In the genomic region with DNA sequence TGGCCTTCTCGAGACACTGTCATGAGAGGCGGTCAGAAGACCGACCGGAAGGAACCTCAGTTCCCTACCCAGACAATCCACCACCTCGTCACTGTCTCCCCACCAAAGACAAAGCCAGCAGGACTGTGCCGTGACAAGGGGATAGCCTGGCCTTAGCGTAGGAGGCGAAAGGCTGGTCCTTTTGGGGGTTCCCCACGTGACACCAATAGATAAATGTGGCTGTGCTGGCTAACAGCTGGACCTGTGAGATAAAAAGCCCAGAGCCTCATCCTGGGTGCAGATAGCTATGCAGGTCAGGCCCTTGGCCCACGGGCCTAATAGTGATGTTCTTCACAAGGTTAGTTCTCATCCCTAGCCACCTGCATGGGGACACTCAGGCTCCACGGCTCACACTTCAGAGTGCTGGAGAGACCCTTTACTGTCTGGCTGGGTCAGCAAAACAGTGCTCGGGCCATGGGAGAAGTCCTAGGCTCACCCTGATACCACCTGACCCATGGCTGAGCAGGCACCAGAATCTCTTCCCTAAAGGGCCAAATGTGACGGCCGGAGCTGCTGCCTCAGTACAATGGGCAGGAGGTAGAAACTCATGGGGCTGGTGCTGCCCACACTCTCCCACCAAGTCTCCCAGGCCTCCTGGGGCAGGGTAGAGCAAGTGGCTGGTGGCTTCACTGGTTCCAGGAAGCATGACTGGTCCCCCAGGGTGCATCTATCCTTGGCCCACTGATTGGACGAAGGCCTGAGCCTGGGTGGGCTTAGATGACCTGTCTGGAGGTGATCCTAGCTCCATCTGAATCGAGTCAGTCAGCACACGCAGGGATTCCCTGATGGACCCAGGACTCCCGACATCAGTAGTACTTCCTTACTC, we compare ENCODE assay signal across 8 mouse cellular contexts. TPM values are rescaled to one million over a fixed set of nuclear protein-coding genes. Genes with fewer than 3 reads are reported as not detected.
DNase-seq lines count a peak whose midpoint lies in the region; ATAC-seq and TF ChIP-seq lines count a peak whose summit lies in the region.

No protein-coding gene starts in this region.

- H3K27ac ChIP-seq in lung, embryonic 14.5 days (ENCODE audit: low read depth) = peak overlapping the region; percentile 95
- peak overlapping the region; percentile 100 for H3K27ac ChIP-seq in liver, embryonic 12.5 days

- ATAC-seq in lung, embryonic 14.5 days (ENCODE audit: insufficient read depth) = peak; percentile 18; the same call in 1 of the 2 replicates
- peak; percentile 83 for ATAC-seq in liver, embryonic 12.5 days

- H3K4me1 ChIP-seq in lung, embryonic 14.5 days (ENCODE audit: insufficient read depth) = peaks cover 9% of the 10 kb centered on the region; the same call in 1 of the 2 replicates
- peaks cover 99% of the 10 kb centered on the region for H3K4me1 ChIP-seq in erythroblast, embryonic 14.5 days (ENCODE audit: control insufficient read depth)
- H3K4me1 ChIP-seq in liver, embryonic 12.5 days = peaks cover 100% of the 10 kb centered on the region
- H3K4me1 ChIP-seq in lung, adult 2 months (ENCODE audit: control insufficient read depth, insufficient read depth, low read length) = peaks cover 2% of the 10 kb centered on the region; the same call in 1 of the 2 replicates

- intact Hi-C loops in gastrocnemius, postnatal 14 days (cut with DNase I; ENCODE audit: low total_unique reads) = no loop called here

- no peak for DNase-seq in lung, embryonic 14.5 days
- no peak for DNase-seq in lung, postnatal 25 days (ENCODE audit: low spot score)
- peak; percentile 69 to 84 for DNase-seq in spleen, postnatal 36 days (ENCODE audit: low spot score in 2 of 2)
- DNase-seq in adrenal gland, adult 18-20 months (ENCODE audit: low spot score in 2 of 2) = no peak
- no peak for DNase-seq in lung, adult 2 months
- no peak for DNase-seq in gastrocnemius, postnatal 14 days

- whole genome bisulfite sequencing in lung, embryonic 14.5 days = 69% methylated on average over 18 of the region's 18 CpGs
- 34% methylated on average over 18 of the region's 18 CpGs for WGBS in liver, embryonic 12.5 days (ENCODE audit: insufficient replicate concordance)
- whole genome bisulfite sequencing in lung, adult 2 months = 82% methylated on average over 18 of the region's 18 CpGs

- H3K36me3 ChIP-seq in lung, embryonic 14.5 days (ENCODE audit: insufficient read depth) = peaks cover 20% of the 10 kb centered on the region
- peaks cover 92% of the 10 kb centered on the region for H3K36me3 ChIP-seq in erythroblast, embryonic 14.5 days (ENCODE audit: control insufficient read depth)
- peaks cover 80% of the 10 kb centered on the region for H3K36me3 ChIP-seq in liver, embryonic 12.5 days

- 0 out of 2 replicates have a peak overlapping the region, but pooled peaks have one; percentile 1 for H3K4me3 ChIP-seq in lung, embryonic 14.5 days (ENCODE audit: low read depth, low read length)
- H3K4me3 ChIP-seq in erythroblast, embryonic 14.5 days (replicated peaks) = peak overlapping the region; percentile 65
- H3K4me3 ChIP-seq in liver, embryonic 12.5 days = peak overlapping the region; percentile 50
- H3K4me3 ChIP-seq in lung, adult 2 months (replicated peaks; ENCODE audit: extremely low read depth, low read depth, low read length) = no peak overlapping the region

- H3K4me2 ChIP-seq in lung, embryonic 14.5 days = peak overlapping the region; percentile 52
- H3K4me2 ChIP-seq in liver, embryonic 12.5 days = peak overlapping the region; percentile 75

- no peaks in the 10 kb centered on the region for H3K9me3 ChIP-seq in lung, embryonic 14.5 days (ENCODE audit: low read depth, low read length)
- no peaks in the 10 kb centered on the region for H3K9me3 ChIP-seq in erythroblast, embryonic 14.5 days (ENCODE audit: control insufficient read depth, low read length)
- H3K9me3 ChIP-seq in liver, embryonic 12.5 days (replicated peaks) = no peaks in the 10 kb centered on the region

- peak overlapping the region; percentile 30 for H3K9ac ChIP-seq in lung, embryonic 14.5 days
- H3K9ac ChIP-seq in liver, embryonic 12.5 days = peak overlapping the region; percentile 85

- TF ChIP-seq CTCF in lung, embryonic 14.5 days (IDR thresholded peaks at IDR 0.05; ENCODE audit: low read depth) = no peak
- TF ChIP-seq CTCF in lung, adult 2 months (IDR thresholded peaks at IDR 0.05; ENCODE audit: insufficient read depth, low read length) = no peak

- H3K27me3 ChIP-seq in lung, embryonic 14.5 days (ENCODE audit: insufficient read depth, low read length) = no peaks in the 10 kb centered on the region
- H3K27me3 ChIP-seq in erythroblast, embryonic 14.5 days (ENCODE audit: control insufficient read depth) = no peaks in the 10 kb centered on the region
- no peaks in the 10 kb centered on the region for H3K27me3 ChIP-seq in liver, embryonic 12.5 days (replicated peaks)

- no peak for TF ChIP-seq POLR2A in lung, adult 2 months (IDR thresholded peaks at IDR 0.05; ENCODE audit: borderline replicate concordance, extremely low read depth, low read depth, low read length)

RNA-seq across cellular contexts. Expression of gene Slc7a5, which starts 8.1 kb away (rescaled TPM):
- 27.3 and 28.8 TPM in 2 replicates for polyA plus RNA-seq in lung, embryonic 14.5 days (2014; fragmentation: Nextera tagmentation; extraction: Ambion mirVana)
- polyA plus RNA-seq in erythroblast, embryonic 14.5 days (2012) = 12.4 and 35.9 TPM in 2 replicates
- polyA plus RNA-seq in liver, embryonic 12.5 days (2016; fragmentation: Nextera tagmentation; extraction: Ambion mirVana) = 52.6 and 58.9 TPM in 2 replicates
- 10 to 100 TPM; 35.3 to 48.3 TPM for total RNA-seq in adrenal gland, adult 18-20 months (2021)
- 11.4 and 12.1 TPM in 2 replicates for polyA plus RNA-seq in lung, adult 2 months (2012; rRNA removed)
- total RNA-seq in gastrocnemius, postnatal 14 days (2021) = 1 to 10 TPM; 4.2 to 5.7 TPM

RNA-seq across cellular contexts. Expression of gene Car5a, which starts 45.3 kb away (rescaled TPM):
- polyA plus RNA-seq in lung, embryonic 14.5 days (2014; fragmentation: Nextera tagmentation; extraction: Ambion mirVana) = not detected in 2 replicates
- polyA plus RNA-seq in erythroblast, embryonic 14.5 days (2012) = 0.03 and 0.08 TPM in 2 replicates
- polyA plus RNA-seq in liver, embryonic 12.5 days (2016; fragmentation: Nextera tagmentation; extraction: Ambion mirVana) = 0.69 and 0.85 TPM in 2 replicates
- total RNA-seq in adrenal gland, adult 18-20 months (2021) = not detected
- polyA plus RNA-seq in lung, adult 2 months (2012; rRNA removed) = 0.18 and 0.26 TPM in 2 replicates
- not detected for total RNA-seq in gastrocnemius, postnatal 14 days (2021)

RNA-seq across cellular contexts. Expression of gene Banp, which starts 50.1 kb away (rescaled TPM):
- 42.1 and 43.8 TPM in 2 replicates for polyA plus RNA-seq in lung, embryonic 14.5 days (2014; fragmentation: Nextera tagmentation; extraction: Ambion mirVana)
- 8.0 and 8.8 TPM in 2 replicates for polyA plus RNA-seq in erythroblast, embryonic 14.5 days (2012)
- polyA plus RNA-seq in liver, embryonic 12.5 days (2016; fragmentation: Nextera tagmentation; extraction: Ambion mirVana) = 22.4 and 25.4 TPM in 2 replicates
- 10 to 100 TPM; 44.8 to 48.9 TPM for total RNA-seq in adrenal gland, adult 18-20 months (2021)
- 55.2 and 57.8 TPM in 2 replicates for polyA plus RNA-seq in lung, adult 2 months (2012; rRNA removed)
- total RNA-seq in gastrocnemius, postnatal 14 days (2021) = 1 to 10 TPM; 8.3 to 8.4 TPM

Comparison
In these comparisons a context has a peak if more than half of its experiments do, and no peak if none do; other contexts are left out.
1. DNase-seq: peak in spleen, postnatal 36 days (2 of 2); none in lung, embryonic 14.5 days (single experiment), lung, postnatal 25 days (single experiment), adrenal gland, adult 18-20 months (0 of 2), lung, adult 2 months (single experiment) and gastrocnemius, postnatal 14 days (single experiment).